Mouse (Mus musculus) limb, embryonic 13.5 days (tissue): ENCODE measurements around the gene Olfr103. TPM values are rescaled to one million over a fixed set of nuclear protein-coding genes. Genes with fewer than 3 reads are reported as not detected.

ENCODE experiments used
- ATAC-seq: fragments of 200-750 bp; cut with Nextera tagmentation; 2 replicates; pipeline ENCODE4 v1.8.0; 2017; ENCODE audit warnings: low read depth, moderate number of reproducible peaks, moderate TSS enrichment; ENCODE audit not compliant: low FRiP score
- H3K27ac ChIP-seq: fragments of 300-500 bp; sonication (generic); 2 replicates; pipeline ENCODE4 v1.5.1; 2015; ENCODE audit warnings: inconsistent platforms, mild to moderate bottlenecking, moderate library complexity
- H3K27me3 ChIP-seq: fragments of 300-500 bp; sonication (generic); 2 replicates; pipeline ENCODE4 v1.6.1; 2015; ENCODE audit warnings: mild to moderate bottlenecking, inconsistent platforms
- H3K36me3 ChIP-seq: fragments of 300-500 bp; sonication (generic); 2 replicates; pipeline ENCODE4 v1.6.1; 2015; ENCODE audit warnings: inconsistent platforms, mild to moderate bottlenecking, moderate library complexity
- H3K4me1 ChIP-seq: fragments of 300-500 bp; sonication (generic); 2 replicates; pipeline ENCODE4 v1.6.1; 2015; ENCODE audit warnings: inconsistent platforms
- H3K4me2 ChIP-seq: fragments of 300-500 bp; sonication (generic); replicated peaks from 2 replicates; pipeline ENCODE4 v1.6.1; 2015; ENCODE audit warnings: inconsistent platforms, mild to moderate bottlenecking, moderate library complexity
- H3K4me3 ChIP-seq: fragments of 300-500 bp; sonication (generic); 2 replicates; pipeline ENCODE4 v1.5.1; 2015; ENCODE audit warnings: moderate library complexity, mild to moderate bottlenecking, inconsistent platforms
- H3K9ac ChIP-seq: fragments of 300-500 bp; sonication (generic); 2 replicates; pipeline ENCODE4 v1.6.1; 2015; ENCODE audit warnings: mild to moderate bottlenecking, inconsistent platforms
- H3K9me3 ChIP-seq: fragments of 300-500 bp; sonication (generic); 2 replicates; pipeline ENCODE4 v1.6.1; 2016; ENCODE audit warnings: inconsistent platforms
- WGBS: fragments of 180-500 bp; shearing (Covaris S2); methylation state at CpG from one replicate; pipeline ENCODE4 v1.1.7; 2015; 5-methylcytosine and 5-hydroxymethylcytosine counted together
- polyA plus RNA-seq: library from polyadenylated mRNA; unstranded; fragments of >200 nt; fragmentation: Nextera tagmentation; extraction: Ambion mirVana; gene quantifications from 2 replicates; pipeline ENCODE4 v1.2.1, GENCODE M21; 2015

The Olfr103 gene
- not detected in 2 replicates for polyA plus RNA-seq

GRCm38 (mm10) chr17:37339598-37339997 is at the start of gene Olfr103:
TSS of gene Olfr103 (minus strand) at chr17:37339698.
- no peak within 1 kb of the TSS for H3K27ac ChIP-seq
- WGBS, result 84% methylated on average over 2 of the region's 2 CpGs
- no peak for ATAC-seq
- no peaks in the 10 kb centered on the region for H3K27me3 ChIP-seq
- no peaks in the 10 kb centered on the region for H3K4me1 ChIP-seq
- no peak within 1 kb of the TSS for H3K4me3 ChIP-seq
- H3K9me3 ChIP-seq, result no peaks in the 10 kb centered on the region
- no peak within 1 kb of the TSS for H3K9ac ChIP-seq
- H3K36me3 ChIP-seq, result no peaks in the 10 kb centered on the region
- H3K4me2 ChIP-seq, result no peak within 1 kb of the TSS

GRCm38 (mm10) chr17:37378733-37379132 is 39.2 kb upstream of the Olfr103 start, which contains the start of gene Olfr105-ps:
TSS of gene Olfr105-ps (plus strand) at chr17:37379033.
- Histone ChIP-seq H3K9ac (no peak within 1 kb of the TSS), H3K4me1 (no peaks in the 10 kb centered on the region), H3K4me3 (no peak within 1 kb of the TSS), H3K27ac (no peak within 1 kb of the TSS), H3K9me3 (0 out of 2 replicates have a peak, but pooled peaks cover 2% of the 10 kb centered on the region), H3K36me3 (no peaks in the 10 kb centered on the region), H3K27me3 (no peaks in the 10 kb centered on the region), H3K4me2 (no peak within 1 kb of the TSS)
- no peak for ATAC-seq

- Histone ChIP-seq H3K9me3 (no peaks in the 10 kb centered on the region), H3K4me2 (no peak within 1 kb of the TSS), H3K36me3 (no peaks in the 10 kb centered on the region), H3K27me3 (no peaks in the 10 kb centered on the region), H3K27ac (no peak within 1 kb of the TSS), H3K4me1 (no peaks in the 10 kb centered on the region), H3K4me3 (no peak within 1 kb of the TSS), H3K9ac (no peak within 1 kb of the TSS)
- no peak for ATAC-seq
Measured at GRCm38 (mm10) chr17:37359282-37359681, 19.8 kb upstream of the Olfr103 start, which contains the start of gene Olfr104-ps. TSS of gene Olfr104-ps (plus strand) at chr17:37359582.

GRCm38 (mm10) chr17:37316954-37317353 is 22.5 kb downstream of the Olfr103 start, which contains the start of gene Olfr102:
TSS of gene Olfr102 (minus strand) at chr17:37317054.
- Histone ChIP-seq H3K9me3 (no peaks in the 10 kb centered on the region; the same call in 1 of the 2 replicates), H3K4me2 (no peak within 1 kb of the TSS), H3K27me3 (no peaks in the 10 kb centered on the region), H3K4me1 (no peaks in the 10 kb centered on the region), H3K9ac (no peak within 1 kb of the TSS), H3K4me3 (no peak within 1 kb of the TSS), H3K36me3 (no peaks in the 10 kb centered on the region), H3K27ac (no peak within 1 kb of the TSS)
- ATAC-seq, result no peak

GRCm38 (mm10) chr17:37310146-37310699 is 29.3 kb downstream of the Olfr103 start:
- H3K9ac ChIP-seq, result no peak overlapping the region
- H3K36me3 ChIP-seq, result no peaks in the 10 kb centered on the region
- WGBS, result 36% methylated on average over 2 of the region's 2 CpGs
- no peak overlapping the region for H3K4me2 ChIP-seq
- H3K9me3 ChIP-seq, result no peaks in the 10 kb centered on the region
- H3K4me1 ChIP-seq, result no peaks in the 10 kb centered on the region
- H3K27me3 ChIP-seq, result no peaks in the 10 kb centered on the region
- H3K4me3 ChIP-seq, result no peak overlapping the region
- ATAC-seq, result no peak
- H3K27ac ChIP-seq, result no peak overlapping the region

GRCm38 (mm10) chr17:37308483-37308882 is 31.0 kb downstream of the Olfr103 start:
- H3K27ac ChIP-seq, result no peak overlapping the region
- no peak overlapping the region for H3K4me2 ChIP-seq
- no peaks in the 10 kb centered on the region for H3K27me3 ChIP-seq
- H3K4me3 ChIP-seq, result no peak overlapping the region
- no peak for ATAC-seq
- no peaks in the 10 kb centered on the region for H3K9me3 ChIP-seq
- 46% methylated on average over 4 of the region's 4 CpGs for WGBS
- H3K36me3 ChIP-seq, result no peaks in the 10 kb centered on the region
- H3K4me1 ChIP-seq, result no peaks in the 10 kb centered on the region
- H3K9ac ChIP-seq, result no peak overlapping the region

GRCm38 (mm10) chr17:37304213-37304612 is 35.3 kb downstream of the Olfr103 start, which contains the start of gene Olfr101:
TSS of gene Olfr101 (minus strand) at chr17:37304313.
- Histone ChIP-seq H3K36me3 (no peaks in the 10 kb centered on the region), H3K4me2 (no peak within 1 kb of the TSS), H3K27ac (no peak within 1 kb of the TSS), H3K9ac (no peak within 1 kb of the TSS), H3K4me1 (no peaks in the 10 kb centered on the region), H3K27me3 (no peaks in the 10 kb centered on the region), H3K4me3 (no peak within 1 kb of the TSS), H3K9me3 (no peaks in the 10 kb centered on the region)
- ATAC-seq, result no peak
- 83% methylated on average over 4 of the region's 4 CpGs for WGBS

Other genes with a start within 250 kb of the Olfr103 start
- gene Olfr91, start 241.4 kb downstream of the Olfr103 start, polyA plus RNA-seq, result not detected in 2 replicates
- gene Olfr92, start 219.6 kb downstream of the Olfr103 start, polyA plus RNA-seq, result not detected in 2 replicates
- gene Olfr93, start 178.2 kb downstream of the Olfr103 start, polyA plus RNA-seq, result not detected in 2 replicates
- not detected in 2 replicates for gene Ubd, start 145.8 kb downstream of the Olfr103 start, polyA plus RNA-seq
- gene Olfr94, start 138.7 kb downstream of the Olfr103 start, polyA plus RNA-seq, result not detected in 2 replicates
- gene Olfr95, start 126.6 kb downstream of the Olfr103 start, polyA plus RNA-seq, result not detected in 2 replicates
- gene Olfr96, start 119.6 kb downstream of the Olfr103 start, polyA plus RNA-seq, result not detected in 2 replicates
- gene Olfr97, start 102.4 kb downstream of the Olfr103 start, polyA plus RNA-seq, result not detected in 2 replicates
- gene Olfr98, start 75.9 kb downstream of the Olfr103 start, polyA plus RNA-seq, result not detected in 2 replicates
- 1.8 and 2.0 TPM in 2 replicates for gene H2-M3, start 69.5 kb downstream of the Olfr103 start, polyA plus RNA-seq
- gene Olfr99, start 56.2 kb downstream of the Olfr103 start, polyA plus RNA-seq, result not detected in 2 replicates
- gene Olfr101, start 35.4 kb downstream of the Olfr103 start, polyA plus RNA-seq, result not detected in 2 replicates
- gene Olfr102, start 22.6 kb downstream of the Olfr103 start, polyA plus RNA-seq, result not detected in 2 replicates
- not detected in 2 replicates for gene Olfr104-ps, start 19.9 kb upstream of the Olfr103 start, polyA plus RNA-seq
- not detected in 2 replicates for gene Olfr105-ps, start 39.3 kb upstream of the Olfr103 start, polyA plus RNA-seq
- gene Olfr106-ps, start 50.7 kb upstream of the Olfr103 start, polyA plus RNA-seq, result not detected in 2 replicates
- 0.04 TPM in 1 of 2 replicates, not detected in the other for gene Olfr107, start 59.5 kb upstream of the Olfr103 start, polyA plus RNA-seq
- gene Olfr108, start 105.8 kb upstream of the Olfr103 start, polyA plus RNA-seq, result not detected in 2 replicates
- gene Olfr109, start 119.2 kb upstream of the Olfr103 start, polyA plus RNA-seq, result not detected in 2 replicates
- gene H2-M2, start 143.9 kb upstream of the Olfr103 start, polyA plus RNA-seq, result not detected in 2 replicates
- not detected in 2 replicates for gene Olfr110, start 152.8 kb upstream of the Olfr103 start, polyA plus RNA-seq
- gene Olfr111, start 168.3 kb upstream of the Olfr103 start, polyA plus RNA-seq, result not detected in 2 replicates
- gene Olfr112, start 229.8 kb upstream of the Olfr103 start, polyA plus RNA-seq, result not detected in 2 replicates
- not detected in 2 replicates for gene Olfr113, start 238.0 kb upstream of the Olfr103 start, polyA plus RNA-seq